Mouse (Mus musculus): ENCODE measurements around the gene Marveld2.

- TF ChIP-seq CTCF (IDR thresholded peaks at IDR 0.05; ENCODE audit: low read depth): no peak
- no peak for TF ChIP-seq EP300 (optimal IDR thresholded peaks at IDR 0.05)
These were observed 40.8 kb downstream of the Marveld2 start for GRCm38 (mm10) chr13:100575950-100576349.

All from stomach, postnatal 0 days (tissue).